Mouse (Mus musculus) olfactory bulb, adult 2 months (tissue): Measurements from ENCODE around the gene Aldh1a2. TPM values are rescaled to one million over a fixed set of nuclear protein-coding genes. Genes with fewer than 3 reads are reported as not detected.
A peak's percentile ranks its signal among the peaks of the same experiment; 100 is the strongest.

Experiments used
- H3K27ac ChIP-seq: fragments of 200-500 bp; 2 replicates; pipeline ENCODE4 v1.5.1; 2012; ENCODE audit warnings: low read depth, low read length; ENCODE audit not compliant: insufficient read depth
- H3K4me1 ChIP-seq: fragments of 200-500 bp; 2 replicates; pipeline ENCODE4 v1.6.1; 2012; ENCODE audit warnings: low read length; ENCODE audit not compliant: control insufficient read depth, insufficient read depth
- H3K4me3 ChIP-seq: fragments of 200-500 bp; 2 replicates; pipeline ENCODE4 v1.5.1; 2012; ENCODE audit warnings: mild to moderate bottlenecking, low read depth, low read length, moderate library complexity; ENCODE audit not compliant: insufficient read depth
- CTCF ChIP-seq: fragments of 200-500 bp; IDR thresholded peaks from 2 replicates; pipeline ENCODE4 v1.5.1; 2012; ENCODE audit warnings: low read depth, mild to moderate bottlenecking, low read length, moderate library complexity; ENCODE audit not compliant: insufficient read depth
- POLR2A ChIP-seq: fragments of 200-500 bp; IDR thresholded peaks from 2 replicates; pipeline ENCODE4 v1.6.1; 2012; ENCODE audit warnings: mild to moderate bottlenecking, low read depth, low read length, moderate library complexity; ENCODE audit not compliant: insufficient read depth
- WGBS: fragments of 180-500 bp; shearing (Covaris S2); methylation state at CpG from one replicate; pipeline ENCODE4 v1.1.7; 2018; 5-methylcytosine and 5-hydroxymethylcytosine counted together
- polyA plus RNA-seq: library from polyadenylated mRNA; stranded (reverse); fragments of >200 nt; gene quantifications from 2 replicates; pipeline ENCODE4 v1.2.4, GENCODE M21; 2012; ENCODE audit warnings: low replicate concordance; ENCODE audit not compliant: missing spikeins, insufficient read depth, insufficient read length

The Aldh1a2 gene
- polyA plus RNA-seq, 1 experiment: not detected

DNA sequence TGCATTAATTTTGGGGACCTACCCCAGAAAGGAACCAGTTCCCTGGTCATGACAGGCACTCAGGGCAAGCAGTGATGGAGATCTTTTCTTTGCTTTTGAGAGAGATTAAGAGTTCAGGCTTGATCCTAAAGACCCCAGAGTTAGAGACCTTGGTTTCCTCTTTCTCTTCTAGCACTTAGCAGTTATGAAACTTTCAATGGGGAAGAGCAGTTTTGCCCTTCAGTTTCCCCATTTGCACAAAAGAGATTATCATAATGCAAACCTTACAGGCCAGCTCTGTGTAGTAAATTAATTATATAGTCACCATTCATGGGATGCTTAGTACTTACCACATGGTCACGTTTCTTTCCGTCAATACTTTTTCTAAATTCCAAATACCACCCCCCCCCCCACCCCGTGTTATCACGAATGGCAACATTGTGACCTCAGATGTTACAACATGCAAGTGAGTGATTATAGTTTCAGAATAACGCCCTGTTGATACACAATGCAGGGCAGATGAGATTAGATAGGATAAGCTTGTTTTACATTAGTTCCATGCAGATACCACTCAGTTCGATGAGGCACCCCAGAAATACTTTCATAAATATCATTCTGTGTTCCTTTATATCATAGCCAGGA is 36.2 kb upstream of the Aldh1a2 start:
- TF ChIP-seq POLR2A: no peak
- TF ChIP-seq CTCF: no peak
- no peaks in the 10 kb centered on the region for H3K4me1 ChIP-seq
- H3K27ac ChIP-seq: no peak overlapping the region
- H3K4me3 ChIP-seq: no peak overlapping the region
- 82% methylated on average over 6 of the region's 6 CpGs for WGBS

DNA sequence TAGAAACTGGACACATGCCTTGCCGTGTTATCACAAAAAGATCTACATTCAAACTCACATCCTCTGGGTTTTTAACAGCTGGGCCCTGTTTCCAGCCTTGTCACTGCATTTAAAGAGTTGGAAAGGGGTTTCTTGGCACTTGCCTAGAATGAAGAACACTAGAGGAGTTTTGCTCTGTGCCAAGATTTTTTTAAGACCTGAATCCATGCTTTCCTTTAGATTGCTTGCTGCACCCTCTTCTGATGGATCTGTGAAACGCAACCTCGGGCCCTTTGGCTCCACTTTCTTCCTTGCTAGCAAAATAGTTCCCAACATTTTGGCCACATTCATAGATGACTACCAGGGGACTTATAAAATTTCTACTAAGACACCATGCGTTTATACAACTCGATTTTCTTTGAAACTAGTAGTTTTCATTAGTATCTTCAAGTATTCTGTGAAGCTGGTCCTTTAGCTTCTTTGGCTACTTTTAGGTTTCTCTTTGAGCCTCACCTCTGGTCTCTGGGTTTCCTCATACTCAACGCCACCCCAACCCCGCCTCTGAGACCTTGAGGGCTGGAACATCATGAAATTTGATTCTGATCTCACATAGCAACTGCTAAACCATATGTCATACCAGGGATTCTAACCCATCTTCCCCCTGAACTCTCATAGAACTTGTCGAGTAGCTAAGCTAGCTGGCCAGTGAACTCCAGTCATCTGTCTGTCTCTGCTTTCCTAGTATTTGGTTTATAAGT is 35.5 kb upstream of the Aldh1a2 start:
- Histone ChIP-seq H3K27ac (no peak overlapping the region), H3K4me3 (no peak overlapping the region), H3K4me1 (no peaks in the 10 kb centered on the region)
- TF ChIP-seq POLR2A (no peak), CTCF (no peak)
- 68% methylated on average over 8 of the region's 8 CpGs for WGBS

DNA sequence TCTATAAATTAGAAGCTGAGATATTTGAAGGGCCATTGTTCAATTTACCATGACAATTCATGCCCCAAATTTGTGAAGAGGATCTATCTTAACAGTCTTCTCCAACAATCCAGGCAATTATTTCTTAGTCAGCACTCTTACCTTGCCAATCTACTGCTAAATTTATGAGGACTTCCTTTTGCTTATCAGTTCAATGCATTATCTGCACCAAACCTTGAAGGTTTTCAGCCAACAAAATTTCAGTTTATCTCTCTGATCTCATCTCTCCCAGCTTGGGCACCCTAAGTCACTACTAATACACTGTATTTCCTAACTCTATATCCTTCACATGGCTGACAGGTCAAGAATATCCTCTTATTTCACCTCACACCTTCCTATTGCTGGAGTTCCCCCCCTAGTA is 30.3 kb upstream of the Aldh1a2 start:
- Histone ChIP-seq H3K4me3 (no peak overlapping the region), H3K27ac (no peak overlapping the region), H3K4me1 (no peaks in the 10 kb centered on the region)
- no peak for TF ChIP-seq CTCF
- TF ChIP-seq POLR2A: no peak

DNA sequence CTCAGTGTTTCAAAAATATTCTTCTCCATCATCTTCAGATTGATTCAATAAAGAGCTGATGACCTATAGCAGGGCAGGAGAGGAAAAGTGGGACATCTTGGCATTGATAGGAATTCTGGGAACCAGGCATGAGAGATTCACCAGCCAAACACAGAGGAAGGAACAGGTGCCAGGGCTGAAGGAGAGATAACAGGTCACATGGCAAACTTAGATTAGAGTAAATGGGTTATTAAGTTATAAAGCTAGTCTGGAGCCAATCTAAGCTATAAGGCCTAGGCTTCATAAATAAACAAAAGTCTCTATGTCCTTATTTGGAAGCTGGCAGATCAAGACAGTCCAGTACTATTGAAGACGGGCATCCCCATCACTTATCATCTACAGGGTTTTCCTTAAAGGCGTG is 29.8 kb upstream of the Aldh1a2 start:
- 88% methylated on average over 2 of the region's 2 CpGs for WGBS
- no peak for TF ChIP-seq CTCF
- no peak for TF ChIP-seq POLR2A
- H3K4me1 ChIP-seq: no peaks in the 10 kb centered on the region
- H3K27ac ChIP-seq: no peak overlapping the region
- H3K4me3 ChIP-seq: no peak overlapping the region

DNA sequence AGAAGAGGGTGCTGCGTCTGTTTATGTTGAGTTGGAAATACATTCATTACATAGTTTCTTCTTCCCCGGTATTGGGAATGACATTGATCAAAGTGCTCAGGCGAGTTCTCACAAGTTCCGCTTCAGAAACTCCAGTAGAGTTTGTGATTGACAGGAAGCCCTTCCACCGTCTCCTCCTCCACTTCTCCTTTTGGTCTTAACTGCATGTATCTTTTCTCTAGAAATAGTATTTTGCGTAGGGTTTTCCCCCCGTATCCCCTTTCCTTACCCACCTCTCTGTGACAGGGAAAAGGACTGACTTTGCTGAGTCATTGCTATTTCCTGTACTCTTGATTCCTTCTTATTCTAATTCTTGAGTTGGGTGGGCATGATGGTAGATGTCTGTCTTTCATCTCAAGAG is 28.2 kb upstream of the Aldh1a2 start:
- 92% methylated on average over 7 of the region's 7 CpGs for WGBS
- Histone ChIP-seq H3K4me1 (no peaks in the 10 kb centered on the region), H3K4me3 (no peak overlapping the region), H3K27ac (no peak overlapping the region)
- TF ChIP-seq CTCF (no peak), POLR2A (no peak)

DNA sequence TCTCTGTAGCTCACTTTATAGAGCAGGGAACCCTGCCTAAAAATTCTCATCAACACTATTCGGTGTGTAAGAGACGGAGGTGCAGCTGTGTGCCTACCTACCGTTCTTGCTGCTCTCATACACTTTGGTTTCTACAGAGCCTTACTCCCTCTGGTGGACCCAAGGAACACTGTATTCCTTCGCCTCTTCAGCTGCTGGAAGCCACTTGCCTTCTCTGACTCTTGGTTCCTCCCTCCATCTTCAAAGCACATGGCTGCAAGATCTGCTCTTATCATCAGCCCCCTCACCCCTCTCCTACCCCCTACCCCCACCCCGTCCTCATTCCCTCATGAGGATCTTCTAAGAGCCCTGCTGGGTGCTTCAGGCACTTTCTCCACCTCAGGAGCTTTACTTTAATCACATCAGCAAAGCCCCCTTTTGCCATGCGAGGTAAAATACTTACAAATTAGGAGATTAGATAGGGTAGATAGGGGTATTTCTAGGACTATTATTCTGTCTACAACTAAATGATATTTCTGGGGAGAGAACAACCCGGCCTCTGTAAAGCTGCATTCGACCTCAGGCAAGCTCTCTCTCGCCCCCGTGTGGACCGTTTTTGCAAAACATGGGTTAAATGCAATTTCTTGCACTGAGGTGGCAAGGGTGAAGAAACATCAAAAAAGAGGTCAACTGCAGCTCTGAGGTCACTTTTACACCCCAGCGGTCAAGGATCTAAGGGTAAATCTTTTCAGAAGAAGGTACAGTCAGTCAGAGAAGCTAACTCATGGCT is 26.8 kb upstream of the Aldh1a2 start:
- Histone ChIP-seq H3K27ac (no peak overlapping the region), H3K4me1 (no peaks in the 10 kb centered on the region), H3K4me3 (no peak overlapping the region)
- WGBS: 2% methylated on average over 12 of the region's 12 CpGs
- peak; percentile 77 for TF ChIP-seq CTCF
- no peak for TF ChIP-seq POLR2A

DNA sequence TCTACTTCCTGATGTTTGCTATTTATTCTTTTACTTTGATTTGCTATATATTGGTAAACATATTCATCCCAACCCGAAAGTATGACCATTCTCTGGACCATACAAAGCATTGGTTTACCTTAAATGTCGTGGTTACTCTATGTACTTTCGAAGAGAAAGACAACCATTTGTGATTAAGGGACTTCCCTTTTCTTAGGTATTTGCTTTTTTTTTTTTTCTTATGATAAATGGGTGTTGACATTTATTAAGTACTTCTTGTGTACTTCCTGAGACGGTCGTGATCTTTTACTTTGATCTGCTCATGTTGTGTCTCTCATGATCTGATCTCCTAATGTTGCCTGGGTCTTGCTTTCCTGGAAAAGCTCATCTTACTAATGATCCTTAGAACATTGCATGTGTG is 16.8 kb upstream of the Aldh1a2 start:
- Histone ChIP-seq H3K4me1 (no peaks in the 10 kb centered on the region), H3K27ac (no peak overlapping the region), H3K4me3 (no peak overlapping the region)
- TF ChIP-seq POLR2A: no peak
- no peak for TF ChIP-seq CTCF
- whole genome bisulfite sequencing: 93% methylated on average over 5 of the region's 5 CpGs

DNA sequence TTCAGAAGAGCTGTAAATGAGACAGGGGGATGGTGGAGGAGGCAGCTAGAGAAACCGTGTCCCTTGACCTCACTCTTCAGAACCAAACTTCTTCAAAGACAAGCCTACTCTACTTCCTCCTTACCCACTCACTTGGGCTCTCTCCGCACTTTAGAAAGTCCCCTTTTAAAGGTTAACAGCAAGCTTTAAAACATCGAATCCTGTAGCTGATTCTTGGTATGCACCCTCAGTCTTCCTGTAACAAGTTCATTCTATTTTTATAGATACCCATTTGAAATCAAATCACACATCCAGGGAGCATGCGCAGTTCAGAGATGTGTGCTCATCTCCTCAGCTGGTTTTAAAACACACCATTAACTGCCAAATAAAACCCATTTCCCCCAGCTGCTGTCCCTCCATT is 13.3 kb upstream of the Aldh1a2 start:
- TF ChIP-seq POLR2A: no peak
- no peak for TF ChIP-seq CTCF
- H3K4me1 ChIP-seq: no peaks in the 10 kb centered on the region
- H3K4me3 ChIP-seq: no peak overlapping the region
- 83% methylated on average over 4 of the region's 4 CpGs for WGBS
- H3K27ac ChIP-seq: no peak overlapping the region

DNA sequence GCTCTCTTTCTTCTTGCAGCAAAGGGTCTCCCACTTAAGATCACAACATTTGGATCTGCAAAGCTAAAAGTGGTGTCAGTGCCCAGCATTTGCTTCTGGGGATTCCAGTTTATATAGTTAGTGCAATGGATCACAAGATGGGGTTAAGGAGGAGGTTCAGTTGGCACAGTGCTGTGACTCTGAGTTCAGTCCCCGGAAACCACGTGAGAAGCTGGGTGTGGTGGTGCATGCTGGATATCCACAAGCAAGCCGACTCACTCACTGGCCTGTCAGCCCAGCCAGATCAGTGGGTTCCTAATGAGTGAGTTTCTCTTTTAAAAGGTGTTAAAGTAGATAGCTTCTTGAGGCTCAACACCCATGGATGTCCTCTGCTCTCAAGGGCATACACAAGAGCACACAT is 6.3 kb upstream of the Aldh1a2 start:
- no peak for TF ChIP-seq CTCF
- TF ChIP-seq POLR2A: no peak
- no peak overlapping the region for H3K4me3 ChIP-seq
- 72% methylated on average over 3 of the region's 3 CpGs for WGBS
- H3K27ac ChIP-seq: no peak overlapping the region
- H3K4me1 ChIP-seq: no peaks in the 10 kb centered on the region
